Mouse (Mus musculus) forebrain, embryonic 11.5 days (tissue): ENCODE measurements around the gene Gm7544. TPM values are rescaled to one million over a fixed set of nuclear protein-coding genes. Genes with fewer than 3 reads are reported as not detected.
"Not testable (repeated sequence)": the region's sequence is repeated elsewhere in the genome, so short reads cannot be mapped to it uniquely, and the experiment has no call there.

ENCODE experiments used
- ATAC-seq: fragments of 200-750 bp; cut with Nextera tagmentation; replicated peaks from 2 replicates; pipeline ENCODE4 v1.8.0; 2017; ENCODE audit warnings: moderate TSS enrichment; ENCODE audit not compliant: low FRiP score
- DNase-seq: peaks from one replicate; pipeline ENCODE4 v3.0.0-alpha.2; 2017; ENCODE audit warnings: low spot score
- H3K27ac ChIP-seq: fragments of 300-500 bp; sonication (generic); 2 replicates; pipeline ENCODE4 v1.5.1; 2014; ENCODE audit warnings: low read depth, low read length
- H3K27me3 ChIP-seq: fragments of 300-500 bp; sonication (generic); 2 replicates; pipeline ENCODE4 v1.6.1; 2014; ENCODE audit warnings: mild to moderate bottlenecking, low read length, mixed read lengths; ENCODE audit not compliant: control insufficient read depth, insufficient read depth
- H3K36me3 ChIP-seq: fragments of 300-500 bp; sonication (generic); 2 replicates; pipeline ENCODE4 v1.6.1; 2014; ENCODE audit warnings: mild to moderate bottlenecking, low read length, moderate library complexity, mixed read lengths; ENCODE audit not compliant: control insufficient read depth, insufficient read depth
- H3K4me1 ChIP-seq: fragments of 300-500 bp; sonication (generic); replicated peaks from 2 replicates; pipeline ENCODE4 v1.6.1; 2014; ENCODE audit warnings: low read length, mixed read lengths; ENCODE audit not compliant: control insufficient read depth, insufficient read depth
- H3K4me2 ChIP-seq: fragments of 300-500 bp; sonication (generic); 2 replicates; pipeline ENCODE4 v1.6.1; 2014; ENCODE audit warnings: low read depth, mild to moderate bottlenecking, low read length, moderate library complexity, mixed read lengths; ENCODE audit not compliant: severe bottlenecking
- H3K4me3 ChIP-seq: fragments of 300-500 bp; sonication (generic); 2 replicates; pipeline ENCODE4 v1.5.1; 2014; ENCODE audit warnings: low read depth, low read length
- H3K9ac ChIP-seq: fragments of 300-500 bp; sonication (generic); 2 replicates; pipeline ENCODE4 v1.6.1; 2014; ENCODE audit warnings: low read length
- H3K9me3 ChIP-seq: fragments of 300-500 bp; sonication (generic); 2 replicates; pipeline ENCODE4 v1.6.1; 2016; ENCODE audit warnings: low read length, mixed read lengths; ENCODE audit not compliant: control insufficient read depth
- WGBS: fragments of 180-500 bp; shearing (Covaris S2); extraction: QIAGEN DNeasy Blood & Tissue Kit; methylation state at CpG from one replicate; pipeline ENCODE4 v1.1.7; 2014; 5-methylcytosine and 5-hydroxymethylcytosine counted together
- polyA plus RNA-seq: library from polyadenylated mRNA; unstranded; fragments of >200 nt; fragmentation: Nextera tagmentation; extraction: Ambion mirVana; gene quantifications from 2 replicates; pipeline ENCODE4 v1.2.1, GENCODE M21; 2014

The Gm7544 gene
- not detected in 2 replicates for polyA plus RNA-seq

DNA sequence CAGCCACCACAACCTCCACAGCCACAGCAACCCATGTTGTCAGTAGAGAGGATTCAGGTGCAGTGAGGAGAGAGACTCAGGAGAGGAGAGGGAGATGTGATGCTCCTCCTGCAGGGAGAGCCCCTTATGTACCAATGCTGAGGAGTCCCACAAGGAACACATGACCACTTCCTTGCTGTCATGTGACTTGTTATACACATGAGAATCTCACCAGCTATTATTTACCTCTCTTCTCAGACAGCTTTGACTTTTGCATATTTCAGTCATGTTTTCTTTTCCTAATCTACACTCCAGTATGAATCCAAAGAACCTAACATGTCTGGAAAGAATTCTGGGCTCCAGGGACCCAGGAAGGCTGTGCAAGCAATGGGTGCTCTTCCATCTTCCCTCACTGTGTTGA is at the start of gene Gm7544:
Gene Gm7544 (minus strand): TSS at position 101 of the 400 bp plus-strand sequence.
- not testable (repeated sequence) for ATAC-seq, H3K4me3 ChIP-seq, H3K4me1 ChIP-seq

DNA sequence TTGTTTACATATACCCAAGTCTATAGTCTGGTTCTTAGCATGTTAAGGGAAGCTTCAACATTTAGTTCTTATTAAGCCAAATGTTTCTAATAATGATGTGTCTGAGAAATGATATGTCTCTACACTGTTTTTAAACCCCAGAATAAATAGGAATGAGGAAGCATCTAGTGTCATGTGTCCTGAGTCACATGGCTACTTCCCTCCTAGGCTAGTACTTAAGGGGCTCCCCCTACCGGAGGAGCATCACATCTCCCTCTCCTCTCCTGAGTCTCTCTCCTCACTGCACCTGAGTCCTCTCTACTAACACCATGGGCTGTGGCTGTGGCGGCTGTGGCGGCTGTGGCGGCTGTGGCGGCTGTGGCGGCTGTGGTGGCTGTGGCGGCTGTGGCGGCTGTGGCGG is 44.5 kb upstream of the Gm7544 start, which contains the start of gene Gm47959:
Gene Gm47959 (plus strand): TSS at position 243 of the 400 bp plus-strand sequence.
- not testable (repeated sequence) for H3K36me3 ChIP-seq, H3K27ac ChIP-seq, H3K4me1 ChIP-seq, ATAC-seq, H3K27me3 ChIP-seq, H3K4me2 ChIP-seq, H3K9me3 ChIP-seq, H3K4me3 ChIP-seq, H3K9ac ChIP-seq, DNase-seq
- WGBS: 97% methylated on average over 7 of the region's 9 CpGs

More for the DNA sequence above, at the start of gene Gm7544:
- not testable (repeated sequence) for H3K9ac ChIP-seq, DNase-seq, H3K4me2 ChIP-seq, H3K36me3 ChIP-seq, H3K9me3 ChIP-seq, H3K27me3 ChIP-seq, H3K27ac ChIP-seq

GRCm38 (mm10) chr1:82993947-82994346 is 38.1 kb upstream of the Gm7544 start:
- ATAC-seq (no peak), DNase-seq (no peak)
- Histone ChIP-seq H3K4me1 (no peaks in the 10 kb centered on the region), H3K4me3 (no peak overlapping the region), H3K36me3 (no peaks in the 10 kb centered on the region), H3K4me2 (no peak overlapping the region), H3K9ac (no peak overlapping the region), H3K27me3 (no peaks in the 10 kb centered on the region), H3K27ac (no peak overlapping the region), H3K9me3 (no peaks in the 10 kb centered on the region)
- WGBS: 87% methylated on average over 3 of the region's 3 CpGs

DNA sequence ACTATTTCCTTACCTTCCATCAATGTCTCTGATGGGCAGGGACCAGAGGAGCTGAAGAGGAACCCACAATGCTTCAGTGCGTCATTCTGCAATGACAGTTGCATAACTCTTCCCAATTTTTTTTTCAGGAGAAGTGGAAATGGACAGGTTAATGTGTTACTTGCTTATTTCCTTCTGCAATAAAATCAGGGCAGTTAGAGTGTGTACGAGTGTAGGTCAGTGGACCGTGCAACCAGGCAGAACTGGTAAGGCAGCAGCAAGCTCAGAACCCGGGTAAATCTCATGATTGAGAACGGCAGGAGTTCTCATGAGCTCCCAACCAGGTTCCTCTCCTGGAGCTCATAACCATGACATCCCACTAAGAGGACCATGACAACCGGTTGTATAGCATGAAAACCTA is 36.3 kb upstream of the Gm7544 start:
- ATAC-seq (no peak), DNase-seq (no peak)
- no peak overlapping the region for H3K4me2 ChIP-seq
- H3K27me3 ChIP-seq: no peaks in the 10 kb centered on the region
- H3K36me3 ChIP-seq: no peaks in the 10 kb centered on the region
- no peaks in the 10 kb centered on the region for H3K4me1 ChIP-seq
- H3K4me3 ChIP-seq: no peak overlapping the region
- 92% methylated on average over 6 of the region's 6 CpGs for WGBS
- H3K9me3 ChIP-seq: no peaks in the 10 kb centered on the region
- H3K9ac ChIP-seq: no peak overlapping the region
- H3K27ac ChIP-seq: no peak overlapping the region

DNA sequence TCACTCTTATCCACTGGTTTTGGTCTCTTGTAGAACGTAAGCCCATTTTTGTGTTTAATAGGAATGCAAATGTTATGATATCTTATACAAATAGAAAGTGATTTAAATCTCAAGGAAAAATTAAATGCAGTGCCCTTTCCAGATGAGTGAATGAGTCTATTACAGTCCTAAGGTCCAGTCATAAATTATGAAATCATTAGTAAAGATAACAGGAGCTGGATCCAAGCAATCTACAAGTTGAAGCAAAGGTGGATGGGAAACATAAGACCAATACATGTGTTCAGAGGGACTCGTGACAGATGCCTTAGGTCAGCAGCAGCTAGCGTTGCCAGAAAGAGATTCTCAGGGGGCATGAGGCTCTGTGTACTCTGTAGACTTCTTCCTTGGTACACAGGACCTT is 35.8 kb upstream of the Gm7544 start:
- Histone ChIP-seq H3K9ac (no peak overlapping the region), H3K4me2 (no peak overlapping the region), H3K4me1 (no peaks in the 10 kb centered on the region), H3K4me3 (no peak overlapping the region), H3K27me3 (no peaks in the 10 kb centered on the region), H3K9me3 (no peaks in the 10 kb centered on the region), H3K27ac (no peak overlapping the region), H3K36me3 (no peaks in the 10 kb centered on the region)
- DNase-seq (no peak), ATAC-seq (no peak)
- WGBS: 85% methylated on average over 3 of the region's 3 CpGs

DNA sequence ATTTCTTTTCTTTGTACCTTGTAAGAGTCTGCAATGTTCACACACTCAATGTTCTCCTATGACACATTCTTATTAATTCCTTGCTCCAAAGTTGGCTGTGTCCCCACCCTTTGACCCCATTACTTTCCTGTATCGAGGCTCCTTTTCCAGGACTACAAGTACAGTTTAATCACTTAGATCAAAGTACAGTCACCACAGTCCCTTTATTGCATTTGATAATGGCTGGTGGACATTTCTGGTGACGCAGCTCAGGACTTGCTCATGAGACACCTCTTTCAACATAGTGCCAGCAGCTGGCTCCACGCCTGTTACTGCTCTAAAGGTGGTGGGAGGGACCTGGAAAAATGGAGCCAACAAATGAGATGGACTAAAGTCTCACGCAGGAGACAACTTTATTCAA is 35.2 kb upstream of the Gm7544 start:
- 85% methylated on average over 4 of the region's 4 CpGs for WGBS
- ATAC-seq: no peak
- no peak overlapping the region for H3K9ac ChIP-seq
- no peaks in the 10 kb centered on the region for H3K9me3 ChIP-seq
- no peak overlapping the region for H3K4me3 ChIP-seq
- no peak overlapping the region for H3K4me2 ChIP-seq
- H3K4me1 ChIP-seq: no peaks in the 10 kb centered on the region
- DNase-seq: no peak
- H3K27ac ChIP-seq: no peak overlapping the region
- H3K36me3 ChIP-seq: no peaks in the 10 kb centered on the region
- no peaks in the 10 kb centered on the region for H3K27me3 ChIP-seq

- no peaks in the 10 kb centered on the region for H3K27me3 ChIP-seq
- ATAC-seq: peak; percentile 18; the same call in 1 of the 2 replicates
- no peak for DNase-seq
- no peaks in the 10 kb centered on the region for H3K4me1 ChIP-seq
- H3K4me2 ChIP-seq: no peak overlapping the region
- no peak overlapping the region for H3K4me3 ChIP-seq
- no peak overlapping the region for H3K27ac ChIP-seq
- no peaks in the 10 kb centered on the region for H3K36me3 ChIP-seq
- no peak overlapping the region for H3K9ac ChIP-seq
- 43% methylated on average over 4 of the region's 4 CpGs for WGBS
- H3K9me3 ChIP-seq: peaks cover 3% of the 10 kb centered on the region; the same call in 1 of the 2 replicates
These were observed 31.9 kb upstream of the Gm7544 start for GRCm38 (mm10) chr1:82987530-82988198.

GRCm38 (mm10) chr1:82986738-82987137 is 30.9 kb upstream of the Gm7544 start:
- Histone ChIP-seq H3K4me1 (no peaks in the 10 kb centered on the region), H3K9ac (no peak overlapping the region), H3K9me3 (peaks cover 3% of the 10 kb centered on the region; the same call in 1 of the 2 replicates), H3K4me2 (no peak overlapping the region), H3K4me3 (no peak overlapping the region), H3K27ac (no peak overlapping the region), H3K36me3 (no peaks in the 10 kb centered on the region), H3K27me3 (no peaks in the 10 kb centered on the region)
- DNase-seq (no peak), ATAC-seq (no peak)
- 95% methylated on average over 6 of the region's 6 CpGs for WGBS

DNA sequence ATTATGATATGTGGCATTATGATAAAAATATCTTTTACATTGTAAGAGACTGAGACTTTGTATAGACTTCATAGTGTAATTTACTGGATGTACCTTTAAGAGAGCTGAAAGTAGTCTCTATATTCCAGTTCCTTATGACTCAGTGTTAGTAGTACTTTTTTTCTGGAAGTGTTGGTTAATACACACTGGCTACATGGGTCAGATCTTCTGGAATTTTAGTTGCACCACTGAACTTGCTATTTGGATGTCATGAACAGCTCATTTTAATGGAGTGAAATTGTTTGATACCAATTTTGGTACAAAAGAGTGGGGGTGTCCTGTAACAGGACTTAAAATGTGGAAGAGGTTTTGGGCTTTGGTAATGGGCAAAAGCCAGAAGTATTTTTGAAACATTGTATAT is 22.0 kb upstream of the Gm7544 start:
- no peak overlapping the region for H3K27ac ChIP-seq
- H3K9ac ChIP-seq: no peak overlapping the region
- H3K4me3 ChIP-seq: no peak overlapping the region
- no peak overlapping the region for H3K4me2 ChIP-seq
- no peak for ATAC-seq
- no peak for DNase-seq
- H3K9me3 ChIP-seq: no peaks in the 10 kb centered on the region
- H3K4me1 ChIP-seq: no peaks in the 10 kb centered on the region
- H3K27me3 ChIP-seq: no peaks in the 10 kb centered on the region
- H3K36me3 ChIP-seq: no peaks in the 10 kb centered on the region
